Mouse (Mus musculus): ENCODE measurements around the gene Pxn.

- TF ChIP-seq POLR2A (IDR thresholded peaks at IDR 0.05; ENCODE audit: low read depth, low read length) (no peak), CTCF (IDR thresholded peaks at IDR 0.05; ENCODE audit: extremely low read depth, insufficient read length, insufficient replicate concordance, low read depth, low read length) (no peak)
Observed at GRCm38 (mm10) chr5:115509790-115510689, 3.6 kb downstream of the Pxn start.
